Mouse (Mus musculus) lung, postnatal 0 days (tissue): ENCODE data around the gene Gm20696.

Experiments used
- CTCF ChIP-seq: IDR thresholded peaks from 2 replicates; pipeline ENCODE4 v1.5.1; 2016; ENCODE audit warnings: antibody characterized with exemption, mild to moderate bottlenecking
- EP300 ChIP-seq: IDR thresholded peaks from 2 replicates; pipeline ENCODE4 v1.6.1; 2016; ENCODE audit warnings: antibody characterized with exemption, mild to moderate bottlenecking, control low read depth

DNA sequence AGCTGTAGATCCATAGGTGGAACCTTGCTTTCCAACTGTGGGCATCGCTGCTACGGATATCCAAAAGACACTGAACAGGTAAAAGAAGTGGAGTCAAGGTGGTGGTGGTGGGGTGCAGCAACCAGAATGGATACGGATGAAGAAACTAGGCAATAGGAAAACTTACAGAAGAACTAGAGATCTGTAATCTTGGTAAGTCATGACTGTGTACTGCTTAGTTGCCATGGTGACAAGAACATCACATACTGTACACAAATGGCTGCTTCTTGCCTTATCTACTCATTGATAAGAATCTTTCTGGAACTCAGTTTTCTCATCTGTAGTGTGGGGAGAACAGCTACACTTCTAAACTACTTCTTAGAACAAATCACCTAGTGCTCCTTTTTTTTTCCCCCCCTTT, 446.1 kb downstream of the Gm20696 start:
- TF ChIP-seq CTCF (no peak), EP300 (no peak)
